Mouse (Mus musculus) gastrocnemius, adult 18-20 months (tissue): ENCODE measurements around the gene St6galnac5. TPM values are rescaled to one million over a fixed set of nuclear protein-coding genes. Genes with fewer than 3 reads are reported as not detected.

ENCODE experiments used
- DNase-seq: peaks from one replicate; pipeline ENCODE4 v3.0.0; 2021; ENCODE audit warnings: low spot score
- total RNA-seq, 2 experiments: library from RNA; stranded (reverse); gene quantifications; 2 replicates each; pipeline ENCODE4 v1.2.3; 2021

St6galnac5 gene
- total RNA-seq, 2 experiments from 2014 or later, result 0.14 to 0.18 TPM

DNA sequence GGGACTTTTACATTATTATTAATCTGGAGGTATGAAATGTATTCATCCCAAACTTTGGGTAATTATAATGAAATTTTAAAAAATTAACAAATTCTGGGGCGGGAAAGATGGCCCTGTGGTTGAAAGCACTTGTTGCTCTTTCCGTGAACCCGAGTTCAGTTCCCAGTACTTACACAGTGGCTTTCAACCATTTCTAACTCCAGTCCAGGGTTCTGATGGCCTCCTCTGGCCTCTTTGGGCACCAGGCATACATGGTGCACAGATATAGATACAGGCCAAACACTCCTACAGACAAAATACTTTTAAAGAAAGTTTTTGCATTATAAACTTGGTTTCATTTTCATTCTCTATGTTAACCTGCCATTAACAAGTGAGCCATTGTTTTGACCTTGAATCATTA, 68.4 kb downstream of the St6galnac5 start:
- DNase-seq, result no peak

DNA sequence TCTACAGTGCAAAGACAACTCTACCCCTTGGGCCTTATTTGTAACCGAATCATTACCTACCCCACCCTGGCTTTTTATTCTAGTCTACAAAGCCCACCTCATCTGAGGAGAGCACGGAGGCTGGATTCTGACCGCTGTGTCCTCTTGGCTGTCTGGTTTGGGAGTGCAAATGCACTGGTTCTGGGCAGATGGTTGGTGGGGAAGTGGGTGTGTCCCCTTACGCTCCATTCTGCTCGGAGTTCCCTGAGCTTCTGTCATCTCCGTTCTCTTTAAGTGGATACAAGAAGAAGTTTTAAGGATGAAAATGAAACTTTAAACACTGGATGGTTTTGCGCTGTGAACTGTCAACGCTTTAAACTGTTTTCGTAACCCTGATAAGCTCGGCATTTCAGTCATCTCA, 68.9 kb downstream of the St6galnac5 start:
- no peak for DNase-seq

DNA sequence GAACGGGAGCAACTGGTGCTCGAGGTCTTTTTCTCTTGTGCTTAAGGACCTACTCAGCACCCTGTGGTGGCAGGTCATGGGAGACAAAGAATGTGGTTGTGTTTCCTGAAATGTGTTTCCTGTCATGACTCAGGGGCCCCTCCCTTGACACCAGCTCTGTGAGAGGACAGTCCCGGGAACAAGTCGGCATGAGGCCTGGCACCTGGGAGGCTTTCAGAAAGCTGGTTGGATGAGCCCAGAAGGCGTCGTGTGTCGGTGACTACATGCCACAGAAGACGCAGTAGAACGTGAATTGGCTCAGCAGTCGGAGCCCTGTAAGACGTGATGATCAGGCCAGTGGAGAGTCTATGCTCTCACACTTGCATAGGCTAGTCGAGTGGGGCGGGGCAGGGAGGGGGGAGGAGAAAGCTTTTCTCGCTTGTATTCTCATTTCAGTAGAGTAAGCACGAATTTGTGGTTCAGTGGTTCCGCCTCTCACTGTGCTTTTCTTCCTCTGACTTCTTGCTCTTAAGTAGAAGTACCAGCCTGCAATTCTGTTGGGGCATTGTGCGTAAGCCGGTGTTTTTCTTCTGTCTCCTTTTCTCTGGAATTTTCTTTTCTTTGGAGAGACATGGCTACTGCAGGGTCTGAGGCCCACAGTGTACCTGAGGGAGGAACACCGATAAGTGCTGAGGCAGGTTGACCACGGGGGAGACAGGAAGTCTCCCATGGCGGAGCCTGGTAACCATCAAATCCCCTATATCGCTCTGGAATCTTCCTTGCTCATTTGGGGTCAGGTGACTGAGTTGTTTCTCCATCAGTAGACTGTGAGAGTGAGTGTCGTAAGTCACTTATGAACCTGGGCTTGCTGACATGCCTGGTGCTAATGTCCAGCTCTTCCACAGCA, 69.6 kb downstream of the St6galnac5 start:
- peak; percentile 3 for DNase-seq

DNA sequence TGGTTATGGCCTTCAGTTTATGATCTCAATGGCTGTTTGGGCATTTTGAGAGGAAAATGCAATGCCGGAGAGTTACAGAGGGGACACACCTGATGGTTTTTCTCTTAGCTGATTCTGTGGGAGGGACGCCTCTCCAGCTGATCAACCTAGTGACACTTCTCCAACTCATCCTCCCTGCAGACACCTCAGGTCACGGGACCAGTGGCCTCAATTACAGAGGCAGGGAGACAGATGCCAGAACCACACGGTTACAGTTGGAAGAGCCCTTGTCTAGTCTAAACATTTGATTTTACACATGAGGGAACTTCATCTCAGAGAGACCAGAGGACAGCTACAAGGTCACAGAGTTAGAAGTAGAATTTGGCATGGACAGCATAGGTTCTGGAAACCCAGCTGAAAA, 70.5 kb downstream of the St6galnac5 start:
- no peak for DNase-seq

DNA sequence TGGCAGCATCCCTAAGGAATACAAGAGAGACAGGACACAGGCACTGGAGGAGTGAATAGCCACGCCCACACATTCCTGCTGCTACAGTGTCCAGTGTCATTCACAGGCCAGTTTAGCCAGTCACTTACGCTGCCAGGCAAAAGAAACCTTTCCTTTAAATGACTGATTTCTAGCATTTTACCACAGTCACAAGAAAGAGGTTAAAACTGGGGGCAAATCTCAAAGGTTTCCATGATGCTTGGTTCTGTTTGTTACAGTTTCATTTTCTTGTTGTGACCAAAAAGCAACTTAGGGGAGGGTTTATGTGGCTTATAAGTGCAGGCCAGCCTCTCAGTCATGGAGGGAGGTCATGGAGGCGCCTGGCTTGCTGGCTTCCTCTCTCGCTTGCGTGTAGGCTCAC, 74.4 kb downstream of the St6galnac5 start:
- DNase-seq, result no peak

DNA sequence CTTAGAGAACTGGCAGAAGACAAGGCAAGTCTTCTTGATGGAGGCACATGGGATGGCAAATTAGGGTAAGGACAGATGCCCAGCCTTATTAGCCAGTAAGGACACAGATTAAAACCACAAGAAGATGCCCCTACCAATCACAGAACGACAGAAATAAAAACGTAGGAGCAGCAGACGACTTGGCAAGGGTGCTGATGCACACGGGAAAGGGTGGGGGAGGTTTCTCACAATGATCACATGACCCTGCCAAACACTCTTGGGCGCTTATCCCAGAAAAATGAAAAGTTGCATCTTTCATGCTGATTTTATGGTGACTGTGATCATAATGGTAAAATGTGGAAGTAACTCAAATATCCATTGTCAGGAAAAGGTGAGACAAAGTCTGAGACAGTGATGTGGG, 75.0 kb downstream of the St6galnac5 start:
- no peak for DNase-seq

DNA sequence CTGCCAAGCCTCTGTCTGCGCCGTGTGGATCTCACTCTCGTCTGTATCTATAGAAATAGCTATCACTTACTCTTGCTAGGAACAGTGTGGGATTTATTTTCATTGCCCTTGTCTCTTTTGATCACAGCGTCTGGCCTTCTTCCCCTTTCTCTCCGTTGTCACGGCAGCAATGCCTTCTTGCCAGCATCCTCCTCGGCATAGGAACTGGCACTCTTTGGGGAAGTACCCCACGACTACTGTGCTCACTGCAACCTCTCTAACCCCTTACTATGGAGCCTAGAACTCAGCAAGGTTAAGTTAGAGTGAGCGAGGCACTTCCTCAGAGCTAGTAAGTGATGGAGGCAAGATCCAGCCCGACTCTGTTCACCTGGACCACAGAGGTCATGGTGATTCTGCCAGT, 76.2 kb downstream of the St6galnac5 start:
- no peak for DNase-seq

DNA sequence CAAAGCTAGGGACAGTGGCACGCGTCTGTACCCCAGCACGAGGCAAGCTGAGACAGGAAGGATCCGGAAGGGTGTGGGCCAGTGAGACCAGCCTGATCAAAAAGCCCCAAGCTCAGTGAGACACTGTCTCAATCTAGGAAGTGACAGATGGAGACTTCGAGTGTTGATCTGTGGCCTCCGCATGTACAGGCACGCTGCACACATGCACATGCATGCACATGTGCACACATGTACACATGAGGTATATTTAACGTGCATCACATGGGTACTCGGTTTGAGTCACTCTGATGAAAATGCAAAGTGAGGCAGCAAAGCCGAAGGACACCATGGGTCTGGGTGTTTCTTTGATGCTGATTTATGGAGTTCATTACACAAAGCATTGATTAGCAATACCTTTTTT, 77.0 kb downstream of the St6galnac5 start:
- DNase-seq, result no peak

DNA sequence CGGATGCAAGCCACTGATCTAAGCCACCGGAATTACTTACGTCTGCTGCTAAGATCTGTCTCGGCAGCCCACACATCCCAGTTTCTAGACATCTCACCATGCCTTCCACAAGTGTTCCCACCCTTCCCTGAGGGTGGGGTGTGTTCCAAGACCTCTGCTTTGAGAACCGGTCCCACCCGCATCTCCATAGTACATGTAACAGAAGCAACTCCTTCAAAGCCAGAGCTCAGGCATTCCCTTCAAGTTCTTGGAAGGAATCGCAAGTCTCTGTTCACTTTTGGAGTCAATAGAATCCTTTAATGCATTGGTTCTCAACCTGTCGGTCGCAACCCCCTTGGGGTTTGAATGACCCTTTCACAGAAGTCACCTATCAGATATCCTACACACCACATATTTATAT, 83.1 kb downstream of the St6galnac5 start:
- DNase-seq, result no peak

DNA sequence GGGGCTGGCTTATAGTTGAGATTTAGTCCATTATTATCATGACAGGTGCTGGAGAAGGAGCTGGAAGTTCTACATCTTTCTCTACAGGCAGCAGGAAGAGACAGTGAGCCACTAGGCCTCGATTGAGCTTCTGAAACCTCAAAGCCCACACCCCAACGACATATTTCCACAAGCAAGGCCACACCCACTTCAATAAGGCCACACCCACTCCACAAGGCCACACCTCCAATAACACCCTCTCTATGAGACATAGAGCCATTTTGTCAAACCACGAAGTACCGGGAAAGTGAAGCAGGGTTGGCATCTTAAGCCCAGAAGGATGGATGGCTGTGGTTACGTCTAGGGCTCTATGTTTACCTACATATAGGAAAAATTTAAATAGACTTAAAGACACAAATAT, 84.8 kb downstream of the St6galnac5 start:
- no peak for DNase-seq

DNA sequence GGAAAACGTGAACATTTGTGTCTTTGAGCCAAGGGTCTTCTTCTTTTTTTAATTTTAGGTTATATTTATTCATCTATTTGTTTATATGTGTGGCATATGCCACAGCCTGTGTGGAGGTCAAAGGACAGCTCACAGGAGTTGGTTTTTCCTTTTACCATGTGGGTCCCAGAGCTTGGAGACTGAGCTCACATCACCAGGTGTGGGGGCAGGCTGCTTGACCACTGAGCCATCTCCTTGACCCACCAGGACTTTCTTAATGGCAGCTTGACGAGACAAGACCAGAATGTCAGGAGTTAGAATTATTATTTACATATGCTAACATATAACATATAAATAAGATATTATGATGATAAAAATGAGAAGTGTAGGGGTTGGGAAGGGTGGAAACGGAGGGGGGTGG, 85.9 kb downstream of the St6galnac5 start:
- no peak for DNase-seq

DNA sequence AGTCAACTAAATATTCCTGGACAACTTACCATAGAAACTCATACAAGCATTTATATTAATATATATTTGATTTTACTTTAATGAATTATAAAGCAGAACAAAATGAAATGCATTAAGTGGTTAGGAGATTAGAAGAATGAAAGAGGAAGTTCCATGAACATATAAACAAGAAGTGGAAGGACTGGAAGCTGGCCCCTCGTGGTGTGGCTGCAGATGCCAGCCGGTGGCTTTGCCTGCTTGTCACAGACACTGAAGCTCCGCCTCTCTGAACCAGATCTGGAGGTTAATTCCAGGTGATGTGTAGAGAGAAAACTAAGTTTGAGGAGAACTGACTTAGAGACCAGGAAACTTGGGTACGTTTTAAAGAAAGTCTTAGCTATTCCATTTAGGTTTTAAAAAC, 87.1 kb downstream of the St6galnac5 start:
- no peak for DNase-seq

DNA sequence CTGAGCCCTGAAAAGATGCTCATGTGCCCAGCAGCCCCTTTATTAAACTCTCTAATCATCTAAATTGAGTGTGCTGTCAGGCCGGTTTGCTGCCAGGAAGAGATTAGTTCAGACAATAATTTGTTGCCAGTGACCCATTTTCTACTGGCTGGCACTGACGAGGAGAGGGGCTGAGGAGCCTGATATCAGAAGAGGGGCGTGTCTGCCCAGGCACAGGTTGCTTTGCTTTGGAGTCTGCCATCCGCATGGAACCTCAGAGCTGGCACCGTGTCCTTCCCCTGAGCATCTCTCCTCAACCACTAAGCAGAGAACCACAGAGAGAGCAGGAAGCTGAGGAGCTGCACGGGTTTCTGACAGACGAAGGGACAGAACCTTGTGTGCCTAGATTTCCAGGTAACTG, 93.9 kb downstream of the St6galnac5 start:
- no peak for DNase-seq

DNA sequence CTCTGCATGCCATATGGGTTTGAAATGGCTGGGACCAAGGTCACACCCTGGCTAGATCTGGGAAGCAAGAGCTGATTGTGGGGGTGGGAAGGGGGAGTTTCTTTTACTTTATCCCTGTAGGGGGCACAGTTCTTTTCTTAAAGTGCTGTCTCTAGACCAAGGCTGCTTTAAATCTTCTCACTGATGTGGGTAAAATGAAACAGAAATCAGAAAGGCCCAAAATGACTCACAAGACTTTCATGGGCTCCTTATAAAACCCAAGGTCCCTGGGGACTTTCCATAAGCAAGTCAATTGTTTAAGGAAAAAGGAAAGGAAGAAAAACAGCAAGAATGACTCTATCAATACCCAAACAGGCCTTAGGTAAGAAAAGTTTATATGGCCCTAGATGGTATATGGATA, 95.3 kb downstream of the St6galnac5 start:
- DNase-seq, result no peak

DNA sequence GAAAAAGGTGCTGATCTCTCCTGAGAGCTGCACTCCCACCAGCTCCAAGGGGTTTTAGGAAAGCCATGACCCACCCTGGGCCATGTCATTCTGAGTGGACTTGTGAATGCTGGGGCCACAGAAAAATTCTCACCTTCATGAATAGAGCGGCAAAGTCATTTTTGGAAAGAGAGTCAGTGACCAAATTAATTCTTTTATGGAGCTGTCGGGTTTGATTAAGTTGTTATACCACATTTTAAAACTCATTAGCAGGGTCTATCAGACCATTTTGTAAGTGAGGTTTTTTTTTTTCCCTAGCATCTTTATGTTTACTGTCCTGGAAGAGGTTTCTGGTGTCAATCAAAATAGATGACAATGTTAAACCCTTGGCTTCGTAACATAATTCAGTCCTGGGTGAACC, 98.5 kb downstream of the St6galnac5 start:
- no peak for DNase-seq

DNA sequence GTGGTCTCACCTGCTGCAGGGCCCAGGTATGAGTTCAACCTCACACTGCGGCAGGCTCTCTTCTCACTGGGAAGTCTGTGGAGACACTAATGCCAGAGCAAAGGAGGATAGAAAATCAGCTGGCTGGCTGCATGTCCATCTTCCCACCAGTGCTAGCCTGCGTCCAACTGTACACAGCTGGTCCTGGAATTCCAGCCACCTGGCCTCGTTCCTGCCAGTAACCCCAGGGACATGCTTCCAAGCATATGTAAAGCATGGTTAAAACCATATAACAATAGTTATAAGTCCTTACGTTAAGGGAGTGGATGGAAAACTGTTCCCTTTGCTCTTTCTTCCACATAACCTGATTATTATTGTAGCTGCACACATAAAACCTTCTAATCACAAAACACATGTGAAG, 100.3 kb downstream of the St6galnac5 start:
- no peak for DNase-seq

DNA sequence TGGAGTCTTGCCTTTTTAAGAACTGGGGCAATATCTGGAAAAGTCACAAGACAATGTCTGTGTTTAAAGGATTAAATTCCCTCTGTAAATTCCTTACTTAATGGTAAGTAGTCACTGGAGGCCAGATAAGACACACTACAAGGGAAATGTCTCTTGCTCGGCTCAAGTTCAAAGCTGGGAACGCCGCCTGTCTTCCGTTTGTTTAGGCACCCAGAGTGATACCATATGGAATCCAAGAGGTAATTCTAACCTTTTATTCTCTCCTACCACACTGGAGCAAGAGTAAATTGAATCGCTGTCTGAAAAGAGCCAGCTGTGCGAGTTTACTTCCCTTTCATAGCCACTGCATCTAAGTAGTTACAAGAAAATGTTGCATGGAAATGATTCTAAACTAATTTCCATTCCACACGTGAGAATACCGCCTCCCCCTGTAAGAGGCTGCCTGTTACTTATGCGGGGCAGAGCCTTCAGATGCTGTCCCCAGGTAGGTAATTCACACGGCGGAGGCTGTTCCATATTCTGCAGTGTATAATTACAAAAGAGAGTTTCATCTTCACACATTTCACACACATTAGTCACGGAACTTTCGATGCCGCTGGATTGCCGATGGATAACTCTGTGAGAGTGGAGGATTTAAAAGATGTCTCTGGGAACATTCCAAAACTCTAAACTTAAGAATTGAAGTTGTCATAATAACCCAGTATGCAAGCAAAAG, 101.8 kb downstream of the St6galnac5 start:
- no peak for DNase-seq

DNA sequence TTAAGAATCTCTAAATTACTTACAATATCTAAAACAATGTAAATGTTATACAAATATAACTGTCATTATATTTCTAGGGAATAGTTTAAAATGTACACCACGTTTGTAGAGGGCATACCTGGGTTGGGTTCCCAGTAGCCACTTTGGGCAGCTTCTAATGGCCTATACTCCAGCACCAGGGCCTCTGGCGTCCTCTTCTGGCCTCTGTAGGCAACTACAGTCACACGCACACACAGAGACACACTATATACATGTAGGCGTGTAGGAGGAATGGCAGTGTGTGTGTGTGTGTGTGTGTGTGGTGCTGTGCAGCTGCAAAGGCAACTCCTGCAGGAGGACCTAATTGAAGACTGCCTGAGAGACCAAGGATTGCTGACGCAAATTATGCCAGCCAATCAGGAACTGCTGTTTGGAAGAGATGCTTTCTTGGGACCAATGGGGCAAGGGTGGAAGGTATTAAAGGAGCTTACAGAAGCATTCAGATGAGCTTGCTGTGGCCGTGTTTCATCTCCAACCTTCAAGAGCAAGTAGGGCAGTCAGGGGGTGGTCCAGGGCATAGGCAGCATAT, 106.2 kb downstream of the St6galnac5 start:
- DNase-seq, result no peak

DNA sequence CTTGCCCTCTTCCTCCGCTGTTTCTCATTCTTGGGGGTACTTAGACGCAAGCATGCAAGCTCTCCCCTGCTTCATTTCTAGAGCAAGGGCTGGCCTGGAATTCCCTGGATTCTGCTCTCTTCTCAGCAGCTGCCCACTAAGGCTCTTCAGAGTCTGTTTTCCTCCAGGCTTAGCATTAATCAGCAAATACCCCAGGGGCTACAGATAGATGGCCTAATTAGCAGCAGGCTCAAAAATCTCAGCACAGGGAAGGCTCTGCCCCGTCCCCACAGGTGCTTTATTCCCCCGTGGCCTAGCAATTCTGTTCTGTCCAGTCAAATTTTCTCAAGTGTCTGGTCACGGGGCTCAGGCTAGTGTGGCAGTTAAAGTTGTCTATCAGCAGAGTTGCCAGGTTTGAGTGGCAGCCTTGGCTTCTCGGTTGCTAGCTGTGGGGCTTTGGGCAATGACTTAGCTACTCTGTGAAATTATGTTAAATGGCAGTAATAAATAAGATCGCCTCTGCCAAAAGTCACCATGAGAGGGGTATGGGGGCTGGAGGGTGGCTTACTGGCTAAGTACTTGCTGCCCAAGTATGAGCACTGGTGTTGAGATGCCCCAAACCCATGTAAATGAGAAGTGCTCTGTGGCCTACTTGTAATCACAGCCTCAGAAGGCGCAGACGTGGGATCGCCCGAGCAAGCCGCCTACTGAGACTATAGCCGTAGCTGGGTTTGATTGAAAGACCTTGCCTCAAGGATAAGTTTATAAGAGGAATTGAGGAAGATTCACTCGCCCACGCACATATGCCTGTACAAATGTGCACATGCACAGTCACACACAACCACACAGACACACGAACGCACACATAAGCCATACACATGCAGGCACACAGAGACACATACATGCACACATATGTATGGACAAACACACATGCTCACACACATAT, 107.4 kb downstream of the St6galnac5 start:
- no peak for DNase-seq

DNA sequence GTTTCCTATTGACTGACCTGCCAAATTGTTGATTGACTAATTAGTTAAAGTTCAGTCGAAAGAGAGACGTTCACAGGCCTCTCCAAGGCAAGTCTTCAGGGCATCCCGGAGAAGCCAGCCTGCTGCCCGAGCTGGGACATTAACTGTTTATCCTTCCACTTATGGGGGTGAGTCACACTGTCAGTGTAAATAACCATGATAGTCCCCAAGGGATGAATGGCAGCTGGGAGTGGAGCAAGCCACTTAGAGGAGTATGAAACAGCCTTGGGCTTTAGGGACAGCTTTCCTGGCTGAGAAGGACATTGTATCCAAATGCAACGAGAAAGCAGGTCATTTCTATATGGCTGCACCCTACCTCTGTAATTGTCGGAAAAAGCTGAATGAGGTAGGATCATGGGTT, 109.5 kb downstream of the St6galnac5 start:
- DNase-seq, result no peak

DNA sequence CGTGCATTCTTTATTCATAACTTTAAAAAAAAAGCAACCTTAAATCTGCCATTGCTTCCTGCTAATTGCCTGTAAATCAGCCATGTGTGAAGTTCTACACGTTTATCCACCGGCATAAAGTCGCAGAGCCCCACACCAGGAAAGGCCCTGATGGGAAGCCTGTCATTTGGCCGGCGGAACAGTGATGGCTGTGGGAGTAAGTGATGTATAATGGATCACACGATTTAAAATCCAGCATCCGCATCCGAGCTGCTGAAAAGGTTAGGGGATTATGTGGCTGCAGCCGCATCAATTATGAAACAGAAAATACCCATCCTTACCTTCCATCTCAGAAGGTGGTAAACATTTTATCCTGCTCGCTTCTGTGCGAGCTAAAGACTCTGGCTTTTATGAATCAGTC, 110.0 kb downstream of the St6galnac5 start:
- DNase-seq, result no peak
